Mouse (Mus musculus) lung, postnatal 0 days (tissue): ENCODE results near the gene Olfr1451. TPM values are rescaled to one million over a fixed set of nuclear protein-coding genes. Genes with fewer than 3 reads are reported as not detected.
"Not testable (repeated sequence)": the region's sequence is repeated elsewhere in the genome, so short reads cannot be mapped to it uniquely, and the experiment has no call there.

ENCODE experiments used
- ATAC-seq: fragments of 200-750 bp; cut with Nextera tagmentation; 2 replicates; pipeline ENCODE4 v1.8.0; 2017; ENCODE audit warnings: moderate library complexity
- DNase-seq: peaks from one replicate; pipeline ENCODE4 v3.0.0-alpha.2; 2016; ENCODE audit warnings: low spot score
- H3K27ac ChIP-seq: fragments of 300-500 bp; sonication (generic); 2 replicates; pipeline ENCODE4 v1.5.1; 2014; ENCODE audit warnings: antibody characterized with exemption, mild to moderate bottlenecking, low read length, mixed read lengths
- H3K27me3 ChIP-seq: fragments of 300-500 bp; sonication (generic); replicated peaks from 2 replicates; pipeline ENCODE4 v1.6.1; 2014; ENCODE audit warnings: low read length, mixed read lengths; ENCODE audit not compliant: insufficient read depth
- H3K36me3 ChIP-seq: fragments of 300-500 bp; sonication (generic); 2 replicates; pipeline ENCODE4 v1.6.1; 2014; ENCODE audit warnings: low read length, mixed read lengths; ENCODE audit not compliant: insufficient read depth
- H3K4me1 ChIP-seq: fragments of 300-500 bp; sonication (generic); 2 replicates; pipeline ENCODE4 v1.6.1; 2014; ENCODE audit warnings: antibody characterized with exemption, low read depth, low read length, mixed read lengths; ENCODE audit not compliant: insufficient read depth
- H3K4me2 ChIP-seq: fragments of 300-500 bp; sonication (generic); replicated peaks from 2 replicates; pipeline ENCODE4 v1.6.1; 2014; ENCODE audit warnings: low read depth, mild to moderate bottlenecking, low read length, moderate library complexity, mixed read lengths
- H3K4me3 ChIP-seq: fragments of 300-500 bp; sonication (generic); 2 replicates; pipeline ENCODE4 v1.5.1; 2014; ENCODE audit warnings: low read depth, low read length
- H3K9ac ChIP-seq: fragments of 300-500 bp; sonication (generic); replicated peaks from 2 replicates; pipeline ENCODE4 v1.6.1; 2014; ENCODE audit warnings: low read depth, mild to moderate bottlenecking
- H3K9me3 ChIP-seq: fragments of 300-500 bp; sonication (generic); 2 replicates; pipeline ENCODE4 v1.6.1; 2016; ENCODE audit warnings: low read length, mixed read lengths
- CTCF ChIP-seq: IDR thresholded peaks from 2 replicates; pipeline ENCODE4 v1.5.1; 2016; ENCODE audit warnings: antibody characterized with exemption, mild to moderate bottlenecking
- EP300 ChIP-seq: IDR thresholded peaks from 2 replicates; pipeline ENCODE4 v1.6.1; 2016; ENCODE audit warnings: antibody characterized with exemption, mild to moderate bottlenecking, control low read depth
- whole genome bisulfite sequencing: fragments of 180-500 bp; shearing (Covaris S2); extraction: QIAGEN DNeasy Blood & Tissue Kit; methylation state at CpG from one replicate; pipeline ENCODE4 v1.1.7; 2014; 5-methylcytosine and 5-hydroxymethylcytosine counted together
- polyA plus RNA-seq: library from polyadenylated mRNA; unstranded; fragments of >200 nt; fragmentation: Nextera tagmentation; extraction: Ambion mirVana; gene quantifications from 2 replicates; pipeline ENCODE4 v1.2.1, GENCODE M21; 2015

Gene Olfr1451
- not detected in 2 replicates for polyA plus RNA-seq

GRCm38 (mm10) chr19:12994714-12995113 lies at the start of gene Olfr1451:
TSS of gene Olfr1451 (plus strand) at chr19:12995014.
- DNase-seq (no peak), ATAC-seq (no peak)
- H3K36me3 ChIP-seq = no peaks in the 10 kb centered on the region
- no peaks in the 10 kb centered on the region for H3K27me3 ChIP-seq
- no peak within 1 kb of the TSS for H3K9ac ChIP-seq
- no peaks in the 10 kb centered on the region for H3K4me1 ChIP-seq
- no peak for TF ChIP-seq CTCF
- no peak for TF ChIP-seq EP300
- H3K9me3 ChIP-seq = no peaks in the 10 kb centered on the region
- H3K27ac ChIP-seq = no peak within 1 kb of the TSS
- no peak within 1 kb of the TSS for H3K4me3 ChIP-seq
- no peak within 1 kb of the TSS for H3K4me2 ChIP-seq
- 58% methylated on average over 2 of the region's 2 CpGs for WGBS

- H3K9me3 ChIP-seq = no peaks in the 10 kb centered on the region
- DNase-seq (no peak), ATAC-seq (no peak)
- TF ChIP-seq CTCF (no peak), EP300 (no peak)
- H3K4me3 ChIP-seq = no peak within 1 kb of the TSS
- H3K27me3 ChIP-seq = no peaks in the 10 kb centered on the region
- no peak within 1 kb of the TSS for H3K4me2 ChIP-seq
- no peaks in the 10 kb centered on the region for H3K4me1 ChIP-seq
- H3K9ac ChIP-seq = no peak within 1 kb of the TSS
- no peak within 1 kb of the TSS for H3K27ac ChIP-seq
- no peaks in the 10 kb centered on the region for H3K36me3 ChIP-seq
- 87% methylated on average over 1 of the region's 1 CpGs for WGBS
Observed at GRCm38 (mm10) chr19:12949958-12950357, 44.9 kb upstream of the Olfr1451 start, which contains the start of gene Olfr1450. TSS of gene Olfr1450 (plus strand) at chr19:12950258.

GRCm38 (mm10) chr19:12970082-12970481 lies 24.7 kb upstream of the Olfr1451 start:
- not testable (repeated sequence) for H3K9me3 ChIP-seq

GRCm38 (mm10) chr19:12992316-12992715 lies 2.5 kb upstream of the Olfr1451 start:
- H3K4me2 ChIP-seq, H3K27ac ChIP-seq, H3K36me3 ChIP-seq, H3K9ac ChIP-seq, ATAC-seq, DNase-seq, H3K4me1 ChIP-seq, H3K9me3 ChIP-seq, H3K27me3 ChIP-seq, H3K4me3 ChIP-seq: not testable (repeated sequence)
- WGBS = 88% methylated on average over 4 of the region's 4 CpGs

More at GRCm38 (mm10) chr19:12970082-12970481, 24.7 kb upstream of the Olfr1451 start:
- H3K9ac ChIP-seq, ATAC-seq, DNase-seq, H3K27ac ChIP-seq, H3K36me3 ChIP-seq, H3K4me3 ChIP-seq, H3K4me2 ChIP-seq, H3K27me3 ChIP-seq, H3K4me1 ChIP-seq: not testable (repeated sequence)
- WGBS = 71% methylated on average over 5 of the region's 5 CpGs

- no peak for TF ChIP-seq CTCF
- TF ChIP-seq EP300 = no peak
- no peak within 1 kb of the TSS for H3K4me3 ChIP-seq
- DNase-seq (no peak), ATAC-seq (no peak)
- no peaks in the 10 kb centered on the region for H3K9me3 ChIP-seq
- WGBS = 25% methylated on average over 1 of the region's 1 CpGs
- no peaks in the 10 kb centered on the region for H3K4me1 ChIP-seq
- no peak within 1 kb of the TSS for H3K9ac ChIP-seq
- no peaks in the 10 kb centered on the region for H3K27me3 ChIP-seq
- no peaks in the 10 kb centered on the region for H3K36me3 ChIP-seq
- H3K4me2 ChIP-seq = no peak within 1 kb of the TSS
- no peak within 1 kb of the TSS for H3K27ac ChIP-seq
Observed at GRCm38 (mm10) chr19:13028227-13028626, 33.4 kb downstream of the Olfr1451 start, which contains the start of gene Olfr1453. TSS of gene Olfr1453 (minus strand) at chr19:13028327.

Other genes starting within 250 kb of the Olfr1451 start
- 0.91 and 0.93 TPM in 2 replicates for gene Cntf, start 229.4 kb upstream of the Olfr1451 start, polyA plus RNA-seq
- 12.0 and 12.6 TPM in 2 replicates for gene Zfp91, start 198.9 kb upstream of the Olfr1451 start, polyA plus RNA-seq
- gene Lpxn, start 198.8 kb upstream of the Olfr1451 start, polyA plus RNA-seq = 2.9 and 3.7 TPM in 2 replicates
- gene Gm5244, start 148.3 kb upstream of the Olfr1451 start, polyA plus RNA-seq = not detected in 2 replicates
- gene Olfr1444, start 137.7 kb upstream of the Olfr1451 start, polyA plus RNA-seq = not detected in 2 replicates
- not detected in 2 replicates for gene Olfr1445, start 111.2 kb upstream of the Olfr1451 start, polyA plus RNA-seq
- gene Olfr1446, start 101.5 kb upstream of the Olfr1451 start, polyA plus RNA-seq = not detected in 2 replicates
- gene Olfr1447, start 91.3 kb upstream of the Olfr1451 start, polyA plus RNA-seq = not detected in 2 replicates
- gene Olfr1448, start 70.6 kb upstream of the Olfr1451 start, polyA plus RNA-seq = not detected in 2 replicates
- gene Olfr1449, start 64.2 kb upstream of the Olfr1451 start, polyA plus RNA-seq = not detected in 2 replicates
- gene Olfr1450, start 44.8 kb upstream of the Olfr1451 start, polyA plus RNA-seq = not detected in 2 replicates
- not detected in 2 replicates for gene Olfr1453, start 33.3 kb downstream of the Olfr1451 start, polyA plus RNA-seq
- not detected in 2 replicates for gene Olfr1454, start 65.6 kb downstream of the Olfr1451 start, polyA plus RNA-seq
- gene Olfr1457, start 102.9 kb downstream of the Olfr1451 start, polyA plus RNA-seq = not detected in 2 replicates
- gene Olfr1458, start 111.8 kb downstream of the Olfr1451 start, polyA plus RNA-seq = not detected in 2 replicates
- not detected in 2 replicates for gene Olfr1459, start 154.5 kb downstream of the Olfr1451 start, polyA plus RNA-seq
- gene Olfr1461, start 168.0 kb downstream of the Olfr1451 start, polyA plus RNA-seq = not detected in 2 replicates
- gene Olfr1462, start 190.7 kb downstream of the Olfr1451 start, polyA plus RNA-seq = not detected in 2 replicates
- gene Olfr1463, start 236.3 kb downstream of the Olfr1451 start, polyA plus RNA-seq = not detected in 2 replicates